Mouse (Mus musculus) frontal cortex, adult 2 months (tissue): ENCODE measurements around the gene Pparg. TPM values are rescaled to one million over a fixed set of nuclear protein-coding genes. Genes with fewer than 3 reads are reported as not detected.

ENCODE experiments used
- DNase-seq, 2 experiments: peaks; one replicate each; pipeline ENCODE4 v3.0.0; 2022; ENCODE audit warnings: low spot score in 1 of 2; ENCODE audit errors: extremely low spot score in 1 of 2
- polyA plus RNA-seq: library from polyadenylated mRNA; depleted of rRNA; stranded (reverse); fragments of >200 nt; gene quantifications from 2 replicates; pipeline ENCODE4 v1.2.3, GENCODE M21; 2012

The Pparg gene
- polyA plus RNA-seq, 1 experiment: 9.4 TPM

GRCm38 (mm10) chr6:115452501-115452900 lies 91.8 kb downstream of the Pparg start:
- no peak for DNase-seq

GRCm38 (mm10) chr6:115462743-115463337 lies 102.1 kb downstream of the Pparg start:
- no peak for DNase-seq

- no peak for DNase-seq
Observed at GRCm38 (mm10) chr6:115463338-115463737, 102.6 kb downstream of the Pparg start.

GRCm38 (mm10) chr6:115464661-115465060 lies 103.9 kb downstream of the Pparg start:
- no peak for DNase-seq

GRCm38 (mm10) chr6:115465463-115465862 lies 104.7 kb downstream of the Pparg start:
- DNase-seq: no peak

GRCm38 (mm10) chr6:115465876-115466275 lies 105.1 kb downstream of the Pparg start:
- no peak for DNase-seq

- no peak for DNase-seq
Observed at GRCm38 (mm10) chr6:115466601-115467000, 105.8 kb downstream of the Pparg start.

GRCm38 (mm10) chr6:115469666-115470581 lies 109.2 kb downstream of the Pparg start:
- DNase-seq: no peak

GRCm38 (mm10) chr6:115471956-115472355 lies 111.2 kb downstream of the Pparg start:
- peak in 1 of 2 experiments; percentile 23 for DNase-seq

GRCm38 (mm10) chr6:115477081-115477695 lies 116.4 kb downstream of the Pparg start:
- no peak for DNase-seq

- DNase-seq: no peak
Observed at GRCm38 (mm10) chr6:115479963-115480321, 119.2 kb downstream of the Pparg start.

- DNase-seq: peak; percentile 25 to 54
Observed at GRCm38 (mm10) chr6:115480322-115481017, 119.7 kb downstream of the Pparg start.

- DNase-seq: no peak
Observed at GRCm38 (mm10) chr6:115481018-115481354, 120.2 kb downstream of the Pparg start.

- no peak for DNase-seq
Observed at GRCm38 (mm10) chr6:115481603-115482002, 120.9 kb downstream of the Pparg start.

GRCm38 (mm10) chr6:115485635-115486034 lies 124.9 kb downstream of the Pparg start:
- no peak for DNase-seq

- no peak for DNase-seq
Observed at GRCm38 (mm10) chr6:115489831-115490230, 129.1 kb downstream of the Pparg start.

- peak; percentile 22 to 73 for DNase-seq
Observed at GRCm38 (mm10) chr6:115492952-115493613, 132.3 kb downstream of the Pparg start.

GRCm38 (mm10) chr6:115493824-115494223 lies 133.1 kb downstream of the Pparg start:
- no peak for DNase-seq

GRCm38 (mm10) chr6:115499540-115499939 lies 138.8 kb downstream of the Pparg start:
- DNase-seq: peak in 1 of 2 experiments; percentile 35

- DNase-seq: no peak
Observed at GRCm38 (mm10) chr6:115500234-115500633, 139.5 kb downstream of the Pparg start.
